Mouse (Mus musculus): Measurements from ENCODE around the gene Tle3.

Gene Tle3

DNA sequence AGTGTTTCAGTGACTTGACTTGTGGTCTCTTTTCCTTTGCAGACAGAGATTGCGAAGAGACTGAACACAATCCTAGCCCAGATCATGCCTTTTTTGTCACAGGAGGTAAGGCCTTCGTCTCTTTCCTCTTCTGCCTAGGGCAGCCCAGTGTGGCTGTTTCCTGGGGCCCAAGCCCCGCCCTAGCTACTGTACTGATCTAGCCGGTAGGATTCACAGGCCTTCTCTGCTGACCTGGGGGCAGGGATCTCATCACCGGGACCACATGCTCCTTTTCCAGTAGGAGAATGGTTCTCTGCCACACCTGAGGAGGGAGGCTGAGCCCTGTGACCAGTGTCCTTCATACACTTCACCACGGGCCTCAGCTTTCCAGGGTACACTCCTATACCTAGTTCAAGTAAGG lies 21.0 kb downstream of the Tle3 start:
- in situ Hi-C loops (cut with MboI; ENCODE audit: low sequenced_read_pairs), result no loop called here

DNA sequence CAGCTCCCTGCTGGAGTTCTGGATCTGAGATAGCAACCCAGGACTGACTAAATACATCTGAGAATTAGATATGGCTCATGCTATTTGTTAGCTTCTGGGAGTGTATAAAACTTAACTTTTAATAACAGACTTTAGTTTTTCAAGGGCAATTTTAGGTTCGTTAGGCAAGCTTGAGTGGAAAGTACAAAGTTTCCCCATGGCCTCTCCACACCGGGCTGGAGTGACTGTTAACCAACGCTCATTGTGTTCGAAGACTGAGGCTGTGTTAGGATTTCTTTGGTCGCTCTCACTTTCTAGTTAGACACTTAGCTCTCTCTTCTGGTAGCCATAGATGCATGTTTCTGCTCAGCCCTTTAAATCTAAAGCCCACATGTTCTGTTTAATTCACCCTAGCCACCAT lies 21.7 kb downstream of the Tle3 start:
- in situ Hi-C loops (cut with MboI; ENCODE audit: low sequenced_read_pairs), result no loop called here

DNA sequence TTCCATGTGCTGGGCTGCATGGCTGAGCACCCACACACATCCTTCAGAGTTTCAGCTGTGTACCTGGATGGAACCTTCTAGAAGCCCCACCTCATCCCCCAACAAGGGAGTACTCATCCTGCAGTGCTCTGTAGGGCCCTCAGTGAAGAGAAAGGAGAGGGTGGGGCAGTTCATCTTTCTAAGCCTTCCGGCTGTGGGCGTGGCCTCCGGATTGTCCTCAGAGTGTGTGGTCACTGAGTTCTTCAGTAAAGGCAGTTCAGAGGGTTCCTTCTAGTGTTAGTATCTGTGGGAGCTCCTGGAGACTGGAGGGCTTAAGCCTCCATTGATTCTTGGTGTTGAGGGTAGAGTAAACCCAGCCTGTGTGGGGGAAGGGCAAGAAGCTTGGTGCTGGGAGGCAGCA lies 22.9 kb downstream of the Tle3 start:
- in situ Hi-C loops (cut with MboI; ENCODE audit: low sequenced_read_pairs), result no loop called here

DNA sequence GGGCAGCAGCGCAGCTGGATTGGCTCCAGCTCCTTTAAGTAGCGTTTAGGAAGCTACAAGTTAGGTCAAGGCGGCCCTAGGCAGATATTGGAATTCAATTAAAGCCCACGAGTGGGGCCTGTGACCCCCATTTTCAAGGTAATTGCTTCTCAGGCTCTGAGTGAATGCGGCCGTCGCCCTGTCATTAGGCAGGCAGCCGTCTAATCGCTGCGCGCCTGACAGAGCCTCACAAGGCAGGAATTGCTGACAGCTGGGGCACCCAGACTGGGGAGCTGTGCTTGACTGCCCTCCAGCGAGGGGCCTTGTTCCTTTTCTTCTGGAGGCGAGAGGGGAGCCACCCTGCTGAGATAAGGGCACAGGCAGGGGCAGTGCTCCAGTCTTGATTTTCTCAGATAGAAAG lies 24.3 kb downstream of the Tle3 start:
- in situ Hi-C loops (cut with MboI; ENCODE audit: low sequenced_read_pairs), result no loop called here

DNA sequence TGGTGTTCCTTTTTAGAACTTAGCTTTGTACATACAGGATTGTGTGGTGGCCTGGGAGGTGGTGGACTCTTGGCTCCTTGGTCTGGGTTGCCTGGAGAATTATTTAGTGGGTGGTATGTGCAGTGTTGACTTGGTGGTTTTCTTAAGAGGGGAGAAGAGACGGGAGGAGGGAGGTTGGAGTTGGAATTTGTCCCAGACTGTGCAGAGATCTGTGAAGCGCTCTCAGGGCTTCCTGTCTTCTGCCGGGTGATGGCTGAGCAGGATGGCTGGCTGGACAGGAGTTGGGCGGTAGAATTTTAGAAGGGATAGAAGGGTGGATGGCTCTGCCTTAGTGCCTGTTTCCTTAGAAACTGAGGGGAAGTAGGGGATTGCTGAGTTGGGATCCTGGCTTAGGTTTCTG lies 25.0 kb downstream of the Tle3 start:
- in situ Hi-C loops (cut with MboI; ENCODE audit: low sequenced_read_pairs), result no loop called here

DNA sequence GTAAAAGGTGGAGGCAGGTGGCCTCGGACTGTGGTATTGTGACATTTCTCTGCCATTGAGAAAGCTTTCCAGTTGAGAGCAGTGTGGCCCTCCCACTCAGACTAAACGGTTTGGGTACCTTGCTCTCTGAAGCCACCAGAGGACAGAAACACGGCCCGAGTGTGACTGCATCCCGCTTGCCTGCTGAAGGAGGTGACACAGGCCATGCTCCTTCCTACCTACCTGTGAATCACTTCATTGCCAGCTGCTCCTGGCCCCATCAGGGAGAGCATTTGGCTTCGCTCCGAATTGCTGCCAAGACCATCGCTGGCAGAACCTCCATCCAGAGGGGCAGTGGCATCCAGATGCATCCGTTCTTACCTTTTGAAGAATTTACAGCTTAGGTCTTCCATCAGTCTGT lies 26.0 kb downstream of the Tle3 start:
- in situ Hi-C loops (cut with MboI; ENCODE audit: low sequenced_read_pairs), result no loop called here

DNA sequence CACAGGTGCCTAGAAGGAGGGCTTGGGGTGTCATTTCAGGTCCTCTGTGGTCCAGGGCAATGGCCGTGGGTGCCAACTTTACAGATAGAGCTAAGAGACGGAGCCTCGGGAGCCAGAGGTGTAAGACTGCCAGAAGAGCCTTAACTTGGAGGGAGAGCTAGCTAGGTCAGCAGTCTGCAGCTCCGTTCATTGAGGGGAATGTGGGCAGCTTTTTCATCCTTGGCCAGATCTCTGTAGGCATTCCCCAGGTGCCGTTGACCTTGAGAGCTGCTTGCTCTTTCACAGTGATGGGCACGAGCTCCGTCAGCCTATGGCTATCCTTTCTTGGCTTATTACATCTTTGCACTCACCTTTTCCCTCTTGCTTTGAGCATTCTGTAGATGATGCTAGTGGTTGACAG lies 28.0 kb downstream of the Tle3 start:
- in situ Hi-C loops (cut with MboI; ENCODE audit: low sequenced_read_pairs), result no loop called here

DNA sequence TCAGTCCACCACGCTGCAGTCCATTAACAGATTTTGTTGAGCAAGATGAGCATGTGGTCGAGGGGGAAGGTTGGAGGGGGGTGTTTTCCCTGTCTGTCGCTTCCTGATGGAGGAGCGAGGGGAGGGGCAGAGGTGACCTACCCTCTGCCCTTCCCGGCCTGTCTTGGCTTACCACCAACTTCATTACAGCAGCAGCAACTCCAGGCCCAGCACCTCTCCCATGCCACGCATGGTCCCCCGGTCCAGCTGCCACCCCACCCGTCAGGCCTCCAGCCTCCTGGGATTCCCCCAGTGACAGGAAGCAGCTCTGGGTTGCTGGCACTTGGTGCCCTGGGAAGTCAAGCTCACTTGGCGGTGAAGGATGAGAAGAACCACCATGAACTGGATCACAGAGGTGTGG lies 29.5 kb downstream of the Tle3 start:
- in situ Hi-C loops (cut with MboI; ENCODE audit: low sequenced_read_pairs), result no loop called here

DNA sequence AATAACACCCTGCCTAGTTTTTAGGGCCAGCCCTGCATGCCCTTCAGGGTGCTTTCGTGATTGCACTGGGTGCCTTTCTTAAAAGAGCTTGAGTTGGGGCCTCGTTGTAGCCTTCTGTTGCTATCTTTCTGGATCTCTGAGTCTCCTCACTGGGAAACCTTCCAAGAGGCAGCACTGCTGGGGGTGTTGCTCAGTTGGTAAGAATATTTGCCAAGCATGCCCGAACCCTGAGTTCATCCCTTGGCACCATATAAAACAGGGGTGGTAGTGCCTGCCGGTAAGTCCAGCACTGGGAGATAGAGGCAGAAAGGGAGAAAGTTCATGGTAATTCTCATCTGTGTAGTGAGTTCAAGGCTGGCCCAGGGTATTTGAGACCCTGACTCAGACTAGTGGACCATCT lies 30.1 kb downstream of the Tle3 start:
- in situ Hi-C loops (cut with MboI; ENCODE audit: low sequenced_read_pairs), result no loop called here

DNA sequence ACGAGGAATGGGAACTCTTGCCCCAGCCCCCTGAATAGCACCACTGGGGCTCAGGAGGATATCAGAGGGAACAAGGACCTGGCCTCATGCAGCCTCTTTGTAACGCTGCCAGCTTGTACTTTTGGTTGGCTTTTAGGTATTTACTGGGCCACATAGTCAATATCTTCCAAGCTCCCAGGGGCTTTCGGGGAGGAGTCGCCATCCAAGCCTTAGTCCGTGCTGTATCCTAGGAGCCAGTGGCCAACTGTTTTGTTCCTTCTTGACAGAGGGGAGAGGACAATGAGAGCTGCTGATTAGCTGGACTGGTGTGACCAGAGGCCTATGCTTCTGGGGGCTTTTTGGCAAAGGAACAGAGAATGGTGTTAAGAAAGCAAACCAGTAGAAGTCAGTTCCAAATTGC lies 30.6 kb downstream of the Tle3 start:
- in situ Hi-C loops (cut with MboI; ENCODE audit: low sequenced_read_pairs), result no loop called here

DNA sequence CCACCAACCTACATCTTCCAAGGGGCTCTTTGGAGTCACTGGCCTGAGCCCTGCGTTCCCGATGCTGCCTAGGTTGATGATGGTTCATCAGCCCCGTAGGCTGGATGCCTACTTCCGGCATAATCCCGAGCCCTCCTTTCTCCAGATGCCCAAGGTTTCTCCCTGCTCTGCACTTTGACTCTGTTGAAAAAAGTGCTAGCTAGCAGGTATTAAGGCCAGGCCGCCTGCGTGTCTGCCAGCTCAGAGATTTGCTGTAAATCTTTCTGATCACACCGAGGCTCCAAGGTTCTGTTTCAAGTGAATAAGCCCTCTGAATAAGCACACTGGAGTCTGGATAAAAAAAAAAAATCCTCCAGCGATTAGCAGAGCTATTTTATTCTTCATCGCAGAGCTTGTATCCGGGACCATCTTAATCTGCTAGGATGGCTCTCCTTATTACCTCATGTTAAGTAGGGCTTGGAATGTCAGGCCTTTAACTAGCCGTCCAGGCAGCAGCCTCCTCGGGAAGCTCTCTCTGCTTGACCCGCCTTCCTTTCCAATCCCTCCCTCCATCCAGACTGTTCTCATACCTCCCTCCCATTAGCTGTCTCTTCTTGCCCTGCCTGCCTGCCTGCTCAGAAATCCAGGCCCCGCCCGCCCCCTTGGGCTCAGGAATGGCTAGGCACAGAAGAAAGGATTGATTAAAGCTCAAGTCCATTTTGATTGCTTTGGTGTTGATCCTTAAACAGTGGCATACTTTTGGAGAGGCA lies 31.9 kb downstream of the Tle3 start:
- in situ Hi-C loops (cut with MboI; ENCODE audit: low sequenced_read_pairs), result no loop called here

DNA sequence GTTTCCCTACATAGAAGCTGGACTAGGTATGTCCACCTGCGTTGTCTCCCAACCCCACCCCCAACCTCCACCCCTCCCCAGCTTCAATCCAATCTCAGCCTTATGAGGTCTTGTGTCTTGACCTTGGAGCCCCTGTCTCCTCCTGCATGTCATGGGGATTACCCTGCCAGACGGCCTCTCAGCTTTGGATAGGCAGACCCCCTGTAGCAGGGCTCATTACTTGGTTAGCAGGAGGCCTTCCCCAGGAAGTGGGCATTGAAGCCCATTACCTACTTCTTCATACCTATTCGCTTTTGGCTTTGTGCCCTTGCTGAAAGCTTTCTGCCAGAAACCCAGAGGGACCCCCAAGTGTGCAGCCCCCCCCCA lies 32.4 kb downstream of the Tle3 start:
- in situ Hi-C loops (cut with MboI; ENCODE audit: low sequenced_read_pairs), result no loop called here

DNA sequence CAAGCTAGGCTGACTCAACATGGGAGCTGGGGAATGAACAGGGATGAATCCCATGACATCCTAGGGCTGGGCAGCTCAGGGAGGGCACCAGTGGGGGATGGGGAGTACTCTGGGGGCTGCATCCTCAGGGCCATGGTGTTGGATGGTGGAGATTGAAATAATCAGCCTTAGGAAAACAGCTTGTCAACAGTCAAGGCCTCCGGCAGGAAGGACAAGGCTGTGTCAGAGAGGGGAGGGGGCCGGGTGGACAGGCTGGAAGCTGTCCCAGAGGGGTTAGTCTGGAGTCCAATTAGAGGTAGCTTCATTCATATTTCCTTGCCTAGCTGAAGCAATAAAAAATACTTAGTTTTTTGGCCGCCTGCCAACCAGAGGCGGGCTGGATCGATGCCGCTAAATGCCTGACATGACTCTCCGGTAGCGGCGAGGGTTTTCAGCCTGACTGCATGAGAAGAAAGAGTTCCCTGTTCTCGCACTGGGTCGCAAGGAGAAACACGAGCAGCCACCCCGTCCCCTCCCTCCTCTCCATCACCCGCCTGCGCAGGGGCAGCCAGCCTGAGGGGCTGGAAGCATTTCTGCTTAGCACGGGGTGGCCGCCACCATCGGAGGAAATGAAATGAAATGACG lies 32.9 kb downstream of the Tle3 start:
- in situ Hi-C loops (cut with MboI; ENCODE audit: low sequenced_read_pairs), result no loop called here

DNA sequence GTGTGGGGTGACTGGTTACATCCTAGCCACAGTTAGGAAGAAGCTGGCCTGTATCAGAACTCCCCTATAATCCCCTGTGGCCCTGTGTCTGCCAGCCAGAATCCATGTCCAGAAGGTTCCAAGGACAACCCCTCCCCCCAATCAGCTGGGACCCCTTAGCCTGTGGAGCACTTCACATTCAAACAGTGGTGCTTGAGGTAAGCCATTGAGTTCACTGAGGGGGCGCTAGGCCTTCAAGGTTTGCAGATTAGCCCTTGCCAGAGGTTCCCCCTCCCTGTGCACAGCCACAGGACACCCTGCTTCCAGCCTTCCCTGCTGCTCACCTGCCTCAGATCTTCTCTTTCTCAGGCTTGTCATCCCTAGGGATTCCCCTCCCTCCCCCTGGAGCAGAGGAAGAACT lies 34.2 kb downstream of the Tle3 start:
- in situ Hi-C loops (cut with MboI; ENCODE audit: low sequenced_read_pairs), result no loop called here

DNA sequence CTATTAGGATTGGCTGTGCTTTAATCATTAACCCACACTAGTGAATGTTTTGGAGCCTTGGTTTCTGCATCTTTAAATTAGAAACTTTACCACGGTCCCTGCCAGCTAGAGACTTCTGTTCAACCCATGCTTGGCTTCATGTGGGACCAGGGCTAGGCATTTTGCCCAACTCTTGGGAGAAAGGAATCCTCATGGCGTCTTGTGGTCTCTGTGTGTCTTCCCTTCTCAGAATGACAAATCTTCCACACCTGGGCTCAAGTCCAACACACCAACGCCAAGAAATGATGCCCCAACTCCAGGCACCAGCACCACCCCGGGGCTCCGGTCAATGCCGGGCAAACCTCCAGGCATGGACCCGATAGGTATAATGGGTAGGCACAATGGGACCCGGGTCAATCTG lies 36.9 kb downstream of the Tle3 start:
- in situ Hi-C loops (cut with MboI; ENCODE audit: low sequenced_read_pairs), result no loop called here

DNA sequence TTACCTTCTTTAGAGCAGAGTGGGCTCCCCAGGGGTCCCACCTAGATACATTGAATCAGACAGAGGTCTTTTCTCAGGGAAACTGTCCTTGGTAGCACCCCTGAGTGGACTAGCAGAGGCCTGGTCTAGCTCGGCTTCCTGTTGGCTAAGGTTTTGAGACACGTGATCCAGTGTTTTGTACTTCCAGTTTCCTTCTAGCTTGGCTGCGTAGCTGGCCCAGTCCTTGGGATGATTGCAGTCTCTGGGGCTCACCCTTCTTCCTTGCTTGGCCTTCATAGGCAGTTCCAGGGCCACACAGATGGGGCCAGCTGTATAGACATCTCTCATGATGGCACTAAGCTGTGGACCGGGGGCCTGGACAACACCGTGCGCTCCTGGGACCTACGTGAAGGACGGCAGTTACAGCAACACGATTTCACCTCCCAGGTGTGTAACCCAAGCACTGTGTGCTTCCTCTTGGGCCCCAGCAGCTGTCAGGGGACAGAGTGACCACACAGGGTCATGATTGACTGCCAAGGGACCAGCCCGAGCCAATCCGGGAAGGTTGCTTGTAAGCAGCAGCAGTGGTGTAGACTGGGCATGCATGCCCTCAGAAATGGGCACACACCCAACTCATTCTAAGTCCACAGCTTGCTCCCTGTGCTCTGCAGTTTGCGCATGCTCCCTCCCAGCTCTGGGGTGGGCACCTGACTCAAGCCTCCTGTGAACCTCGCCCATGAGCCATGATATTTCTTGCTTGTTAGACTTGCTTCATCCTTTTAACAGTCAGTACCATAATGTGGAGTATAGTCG lies 41.7 kb downstream of the Tle3 start:
- in situ Hi-C loops (cut with MboI; ENCODE audit: low sequenced_read_pairs), result no loop called here

DNA sequence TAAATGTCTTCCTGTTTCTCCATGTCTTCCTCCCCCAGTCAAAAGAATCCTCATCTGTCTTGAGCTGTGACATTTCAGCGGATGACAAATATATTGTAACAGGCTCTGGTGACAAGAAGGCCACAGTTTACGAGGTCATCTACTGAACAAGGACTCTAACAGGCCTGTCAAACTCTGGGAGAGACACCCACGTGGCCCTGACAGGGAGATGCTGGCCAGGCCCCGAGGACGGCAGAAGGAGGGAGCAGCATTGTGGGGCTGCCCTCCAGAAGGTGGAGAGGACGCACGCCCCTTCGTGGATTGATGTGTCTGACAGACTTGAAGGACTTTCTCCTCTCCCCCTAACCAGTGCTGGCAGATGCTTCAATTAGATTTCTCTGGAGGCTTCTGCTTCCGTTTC lies 44.4 kb downstream of the Tle3 start:
- in situ Hi-C loops (cut with MboI; ENCODE audit: low sequenced_read_pairs), result no loop called here

DNA sequence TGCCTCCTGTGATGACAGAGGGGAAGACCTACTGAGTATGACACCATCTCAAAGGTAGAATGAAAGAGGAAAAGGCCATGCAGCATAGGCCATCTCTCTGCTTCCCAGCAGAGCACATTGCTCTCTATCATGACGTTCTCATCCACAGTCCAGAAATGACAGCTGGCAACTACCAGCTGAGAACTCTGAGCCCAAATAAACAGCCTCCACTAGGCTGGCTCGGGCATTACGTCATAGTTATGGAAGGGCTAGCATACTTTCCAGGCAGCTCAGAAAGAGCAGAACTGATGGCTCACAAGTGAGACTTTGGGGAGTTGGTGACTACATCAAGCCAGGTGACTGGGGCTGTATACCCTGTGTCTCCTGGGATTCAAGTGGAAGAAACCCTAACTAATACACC lies 49.5 kb downstream of the Tle3 start:
- in situ Hi-C loops (cut with MboI; ENCODE audit: low sequenced_read_pairs), result no loop called here

DNA sequence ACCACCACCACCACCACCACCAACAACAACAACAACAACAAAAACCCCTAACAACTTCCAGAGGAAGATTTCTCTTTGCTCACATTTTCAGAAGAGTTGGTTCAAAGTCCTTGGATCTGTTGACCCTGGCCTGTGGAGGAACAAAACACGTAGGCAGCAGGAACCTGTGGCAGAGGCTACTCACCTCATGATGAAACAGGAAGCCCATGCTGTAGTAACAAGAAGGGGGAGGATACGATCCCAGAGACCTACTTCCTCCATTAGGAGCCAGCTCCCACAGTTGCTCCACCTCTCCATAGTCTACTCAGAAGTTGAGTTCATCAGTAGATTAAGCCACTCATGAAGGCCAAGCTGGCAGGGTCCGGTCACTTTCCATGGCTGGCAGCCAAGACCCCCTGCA lies 52.1 kb downstream of the Tle3 start:
- in situ Hi-C loops (cut with MboI; ENCODE audit: low sequenced_read_pairs), result no loop called here

DNA sequence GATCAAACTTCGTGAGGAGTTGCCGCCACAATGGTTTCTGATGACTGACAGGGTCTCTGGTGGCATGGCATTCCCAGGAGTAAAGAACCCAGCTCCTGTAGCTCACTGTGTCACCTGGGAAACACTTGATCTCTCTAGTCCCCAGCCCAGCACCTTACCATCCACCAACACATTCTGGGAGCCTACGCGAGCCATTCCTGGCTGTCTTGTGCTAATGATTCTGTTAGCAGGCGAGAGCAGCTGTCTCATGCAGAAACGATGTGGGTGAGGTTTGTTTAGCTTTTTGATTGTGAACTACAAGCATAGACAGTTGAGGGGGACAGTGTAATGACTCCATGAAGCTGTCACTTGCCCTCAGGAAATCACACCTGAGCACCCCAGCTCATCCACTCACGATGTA lies 54.3 kb downstream of the Tle3 start:
- in situ Hi-C loops (cut with MboI; ENCODE audit: low sequenced_read_pairs), result no loop called here

DNA sequence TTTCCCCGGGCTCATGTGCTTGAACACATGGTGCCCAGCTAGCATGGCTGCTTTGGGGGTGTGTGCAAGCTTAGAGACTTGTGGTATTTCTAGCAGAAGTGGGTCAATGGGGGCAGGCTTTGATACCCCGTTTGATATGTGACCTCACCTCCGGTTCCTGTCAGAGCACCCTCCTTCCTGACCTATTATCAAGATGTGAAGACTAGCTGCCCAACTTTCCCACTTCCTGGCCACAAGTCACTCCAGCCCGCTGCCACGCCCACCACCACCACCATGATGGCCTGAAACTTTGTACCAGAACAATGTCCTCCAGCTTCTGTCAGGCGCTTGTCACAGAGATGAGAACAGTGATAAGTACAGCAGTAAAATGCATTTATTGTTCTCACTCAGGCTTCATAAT lies 54.9 kb downstream of the Tle3 start:
- in situ Hi-C loops (cut with MboI; ENCODE audit: low sequenced_read_pairs), result no loop called here

DNA sequence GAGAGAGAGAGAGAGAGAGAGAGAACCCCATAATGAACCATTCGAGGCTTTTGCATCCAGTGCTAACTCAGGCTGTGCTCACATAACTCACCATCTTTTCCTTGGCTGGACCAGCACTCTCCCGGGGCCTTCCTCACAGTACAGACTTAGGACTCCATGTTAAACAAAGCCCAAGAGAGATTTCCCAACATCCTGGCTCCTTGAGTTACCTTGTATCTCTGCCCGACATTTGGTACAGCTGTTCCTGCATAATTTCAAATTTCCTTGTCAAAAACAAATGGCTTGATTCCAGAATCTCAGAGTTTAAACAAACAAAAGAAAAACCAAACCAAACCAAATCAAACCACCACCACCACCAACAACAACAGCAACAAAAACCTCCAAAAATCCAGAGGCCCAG lies 55.7 kb downstream of the Tle3 start:
- in situ Hi-C loops (cut with MboI; ENCODE audit: low sequenced_read_pairs), result no loop called here

Data from CH12F3 (cell line).